Mouse (Mus musculus): ENCODE measurements around the gene Dact3.
A peak's percentile ranks its signal among the peaks of the same experiment; 100 is the strongest.

The Dact3 gene

DNA sequence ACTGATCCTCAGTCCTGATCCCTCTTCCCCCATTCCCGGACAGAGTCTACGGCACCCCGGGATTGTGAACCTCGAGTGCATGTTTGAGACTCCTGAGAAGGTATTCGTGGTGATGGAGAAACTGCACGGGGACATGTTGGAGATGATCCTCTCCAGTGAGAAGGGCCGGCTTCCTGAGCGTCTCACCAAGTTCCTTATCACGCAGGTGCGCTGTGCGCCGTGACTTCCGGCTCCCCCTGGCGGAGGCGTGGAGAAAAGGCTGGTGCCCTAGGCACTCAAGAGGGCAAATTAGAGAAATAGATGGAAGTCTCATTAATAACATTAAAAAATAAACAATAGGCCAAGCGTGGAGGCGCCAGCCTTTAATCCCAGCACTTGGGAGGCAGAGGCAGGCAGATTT, 16.8 kb upstream of the Dact3 start:
- DNase-seq (ENCODE audit: inconsistent ontology term): no peak

DNA sequence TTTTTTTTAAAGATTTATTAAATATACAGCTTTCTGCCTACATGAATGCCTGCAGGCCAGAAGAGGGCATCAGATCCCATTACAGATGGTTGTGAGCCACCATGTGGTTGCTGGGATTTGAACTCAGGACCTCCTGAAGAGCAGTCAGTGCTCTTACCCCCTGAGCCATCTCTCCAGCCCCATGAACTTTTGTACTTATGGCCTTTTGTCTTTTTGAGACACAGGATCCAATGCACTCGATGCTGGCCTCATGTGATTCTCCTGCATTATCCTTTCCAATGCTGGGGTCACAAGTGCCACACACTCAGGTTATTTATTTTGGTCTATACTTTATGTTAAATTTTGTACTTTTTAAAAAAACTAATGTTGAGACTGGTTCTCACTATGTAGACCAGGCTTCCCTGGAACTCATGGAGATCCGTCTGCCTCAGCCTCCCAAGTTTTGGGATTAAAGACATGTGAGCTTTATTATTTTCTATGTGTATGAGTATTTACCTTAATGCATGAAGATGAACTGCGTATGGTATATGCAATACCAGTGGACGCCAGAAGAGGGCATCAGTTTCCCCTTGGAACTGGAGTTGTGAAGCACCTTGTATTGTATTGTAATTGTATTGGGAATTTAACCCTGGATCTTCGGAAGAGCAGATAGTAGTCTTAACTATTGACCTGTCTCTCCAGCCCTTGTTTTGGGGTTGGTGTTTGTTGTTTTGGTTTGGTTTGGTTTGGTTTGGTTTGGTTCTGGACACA, 15.0 kb upstream of the Dact3 start:
- DNase-seq (ENCODE audit: inconsistent ontology term): no peak

DNA sequence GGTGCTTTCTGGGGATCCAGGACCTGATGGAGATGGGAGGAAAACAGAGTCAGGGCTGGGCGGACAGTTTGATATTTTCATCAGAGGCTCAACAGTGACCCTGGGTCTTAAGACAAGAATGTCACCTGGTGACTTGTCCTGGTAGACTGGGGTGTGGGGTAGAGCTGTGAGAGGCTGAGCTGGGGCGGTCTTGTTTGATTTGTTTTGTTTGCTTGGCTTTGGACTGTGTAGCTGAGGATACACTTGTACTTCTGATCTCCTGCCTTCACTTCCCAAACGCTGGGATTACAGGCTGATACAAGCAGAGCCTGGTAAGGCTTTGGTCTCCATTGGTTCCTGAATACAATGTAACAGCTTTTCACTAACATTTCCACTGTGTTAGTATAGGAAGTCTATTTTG, 7.6 kb upstream of the Dact3 start:
- DNase-seq (ENCODE audit: inconsistent ontology term): no peak

DNA sequence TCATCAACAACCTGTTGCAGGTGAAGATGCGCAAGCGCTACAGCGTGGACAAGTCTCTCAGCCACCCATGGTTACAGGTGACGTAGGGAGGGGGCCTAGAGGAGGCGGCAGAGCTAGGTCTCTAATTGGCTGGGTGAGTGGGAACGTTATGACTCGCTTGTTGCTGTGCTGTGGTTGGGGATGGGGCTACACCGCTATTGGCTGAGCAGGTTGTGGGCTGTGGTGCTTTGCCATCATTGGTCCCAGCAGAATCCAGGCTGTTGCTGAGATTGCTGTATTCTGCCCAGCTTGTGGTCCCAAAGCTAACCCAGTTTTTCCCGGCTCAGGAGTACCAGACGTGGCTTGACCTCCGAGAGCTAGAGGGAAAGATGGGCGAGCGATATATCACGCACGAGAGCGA, 5.6 kb upstream of the Dact3 start:
- DNase-seq (ENCODE audit: inconsistent ontology term): peak; percentile 72

DNA sequence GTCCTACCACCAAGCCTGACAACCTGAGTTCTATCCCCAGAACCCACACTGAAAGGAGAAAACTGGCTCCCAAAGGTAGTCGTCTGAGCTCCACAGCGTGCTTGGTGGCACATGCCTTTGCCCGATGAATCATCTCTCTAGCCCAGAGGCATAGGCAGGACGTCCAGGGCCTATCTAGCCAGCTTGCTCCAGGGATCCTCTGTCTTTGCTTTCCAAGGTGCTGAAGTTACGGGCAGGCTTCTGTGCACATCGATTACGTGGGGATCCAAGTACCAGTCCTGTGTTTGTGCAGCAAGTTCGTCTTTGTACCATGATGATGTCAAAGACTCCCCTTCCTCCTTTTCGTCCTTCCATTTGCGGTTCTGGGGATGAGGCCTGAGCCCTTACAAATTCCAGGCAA, 3.5 kb upstream of the Dact3 start:
- no peak for DNase-seq (ENCODE audit: inconsistent ontology term)

DNA sequence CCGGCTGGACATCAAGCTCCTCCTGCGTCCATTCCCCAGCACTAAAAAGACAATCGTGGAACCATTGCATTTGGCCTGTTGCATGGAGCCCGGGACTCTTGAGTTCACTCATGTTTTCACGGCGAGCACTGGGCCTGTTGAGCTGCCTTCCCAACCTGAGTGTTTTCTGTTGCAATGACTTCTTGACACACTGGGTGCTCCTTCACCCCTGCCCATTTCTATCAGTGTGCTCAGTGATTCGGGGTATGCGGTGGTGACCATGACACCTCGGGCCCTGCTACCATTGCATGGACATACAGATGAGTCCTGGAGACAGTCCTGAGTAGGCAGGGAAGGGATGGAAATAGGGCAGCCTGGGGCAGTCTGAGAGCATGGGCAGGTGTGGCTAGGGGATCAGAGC, 2.6 kb upstream of the Dact3 start:
- no peak for DNase-seq (ENCODE audit: inconsistent ontology term)

DNA sequence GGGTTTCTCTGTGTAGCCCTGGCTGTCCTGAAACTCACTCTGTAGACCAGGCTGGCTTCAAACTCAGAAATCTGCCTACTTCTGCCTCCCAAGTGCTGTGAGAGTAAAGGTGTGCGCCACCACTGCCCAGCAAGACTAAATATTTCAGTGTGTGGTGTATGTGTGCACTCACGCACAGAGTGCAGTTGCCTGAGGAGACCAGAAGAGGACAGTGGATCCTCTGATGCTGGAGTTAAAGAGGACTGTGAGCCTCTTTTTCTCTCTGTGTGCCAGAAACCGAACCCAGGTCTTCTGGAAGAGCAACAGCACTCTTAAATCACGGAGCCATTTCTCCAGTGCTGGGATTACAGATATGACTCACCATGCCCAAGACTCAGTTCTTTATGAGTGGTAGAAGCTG, 1.7 kb upstream of the Dact3 start:
- DNase-seq (ENCODE audit: inconsistent ontology term): no peak

DNA sequence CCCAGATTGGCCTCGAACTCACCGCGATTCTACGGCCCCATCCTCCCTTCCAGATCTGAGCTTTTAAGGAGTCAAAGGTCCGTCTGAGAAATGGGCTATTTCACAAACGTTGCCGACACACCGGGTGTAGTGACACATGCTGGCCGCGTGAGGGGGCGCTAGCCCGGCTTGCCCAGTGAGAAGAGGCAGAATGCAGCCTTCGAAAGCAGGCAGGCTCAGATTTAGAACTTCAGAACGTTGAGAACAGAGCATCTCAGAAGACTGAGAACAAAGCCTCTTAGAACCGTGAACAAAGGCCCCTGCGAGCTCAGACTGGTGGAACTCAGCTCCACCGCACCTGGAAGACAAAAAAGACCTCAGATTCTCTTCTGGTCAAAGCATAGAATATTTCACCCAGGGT, 927 bp upstream of the Dact3 start:
- DNase-seq (ENCODE audit: inconsistent ontology term): peak; percentile 84

DNA sequence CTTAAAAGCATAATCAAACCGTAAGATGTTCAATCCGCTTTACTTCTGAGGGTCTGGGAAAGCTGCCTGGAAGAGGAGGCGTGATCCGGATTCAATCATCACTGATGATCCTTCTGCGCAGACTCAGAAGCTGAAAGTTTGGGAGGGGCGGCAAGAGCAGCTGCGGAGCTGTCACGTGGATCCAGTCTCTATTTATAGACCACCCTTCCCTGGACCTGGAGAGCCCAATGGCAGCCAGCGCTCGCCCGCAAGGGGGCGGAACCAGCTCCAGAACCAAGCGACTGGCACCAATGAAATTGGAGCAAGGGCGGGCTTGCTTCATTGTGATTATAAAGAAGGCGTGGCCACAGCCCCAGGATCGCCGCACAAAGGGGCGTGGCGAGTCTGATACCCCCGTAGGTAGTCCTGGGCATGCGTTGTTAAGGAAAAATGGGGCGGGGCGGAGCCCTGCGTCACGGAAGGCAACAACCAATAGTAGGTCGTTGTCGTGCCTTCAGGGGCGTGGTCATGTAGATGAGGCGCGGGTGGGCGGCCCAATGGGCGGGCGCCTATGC, 284 bp upstream of the Dact3 start:
- DNase-seq (ENCODE audit: inconsistent ontology term): peak; percentile 100

DNA sequence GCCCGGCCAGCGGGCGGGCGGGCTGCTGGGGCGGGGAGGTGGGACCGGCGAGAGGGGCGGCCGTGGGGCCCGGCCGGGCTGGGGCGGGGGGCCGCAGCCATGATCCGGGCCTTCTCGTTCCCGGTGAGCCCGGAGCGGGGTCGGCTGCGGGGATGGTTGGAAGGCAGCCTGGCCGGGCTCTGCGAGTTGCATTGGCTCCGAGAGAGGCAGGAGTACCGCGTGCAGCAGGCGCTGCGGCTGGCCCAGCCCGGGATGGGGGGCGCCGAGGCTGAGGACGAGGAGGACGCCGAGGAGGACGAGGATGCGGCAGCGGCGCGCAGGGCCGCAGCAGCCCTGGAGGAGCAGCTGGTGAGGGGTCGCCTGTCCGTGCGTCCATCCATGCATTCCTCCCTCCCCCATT, 209 bp downstream of the Dact3 start:
- DNase-seq (ENCODE audit: inconsistent ontology term): no peak

DNA sequence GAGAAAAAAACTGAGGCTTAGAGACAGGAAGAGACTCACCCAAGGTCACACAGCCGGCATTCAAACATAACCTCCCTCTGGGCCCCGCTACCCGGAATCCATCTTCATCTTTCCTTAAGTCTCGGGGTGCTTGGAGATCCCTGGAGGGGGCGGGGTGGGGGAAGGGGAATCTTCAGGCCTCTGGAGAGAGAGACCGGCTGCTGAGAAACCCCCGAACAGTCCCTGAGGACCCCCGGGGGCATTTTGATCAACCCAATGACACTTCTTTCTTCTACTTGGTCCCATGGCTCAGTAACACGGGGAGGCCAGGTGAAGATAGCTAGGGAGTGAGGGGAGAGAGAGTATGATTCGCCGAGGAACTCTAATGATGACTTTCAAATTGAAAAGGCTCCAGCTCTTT, 889 bp downstream of the Dact3 start:
- no peak for DNase-seq (ENCODE audit: inconsistent ontology term)

DNA sequence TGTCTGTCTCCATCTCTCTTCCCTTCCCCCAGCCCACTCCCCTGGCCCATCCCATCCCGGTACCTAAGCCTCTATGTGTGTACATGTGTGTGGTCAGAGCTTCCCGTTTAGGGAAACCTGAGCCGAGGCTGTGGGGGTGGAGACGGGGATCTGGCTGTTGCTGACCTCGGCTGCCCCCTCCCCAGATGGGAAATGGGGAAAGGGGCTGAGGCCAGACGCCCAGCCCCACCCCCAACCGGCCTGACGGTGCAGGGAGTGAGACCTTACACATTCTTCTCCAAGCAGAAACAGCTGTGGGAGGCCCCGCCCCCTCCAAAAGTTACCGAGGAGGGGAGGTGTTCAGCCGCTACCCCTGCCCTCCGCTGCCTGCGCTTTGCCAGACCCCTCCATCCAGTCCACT, 1.5 kb downstream of the Dact3 start:
- peak; percentile 65 for DNase-seq (ENCODE audit: inconsistent ontology term)

DNA sequence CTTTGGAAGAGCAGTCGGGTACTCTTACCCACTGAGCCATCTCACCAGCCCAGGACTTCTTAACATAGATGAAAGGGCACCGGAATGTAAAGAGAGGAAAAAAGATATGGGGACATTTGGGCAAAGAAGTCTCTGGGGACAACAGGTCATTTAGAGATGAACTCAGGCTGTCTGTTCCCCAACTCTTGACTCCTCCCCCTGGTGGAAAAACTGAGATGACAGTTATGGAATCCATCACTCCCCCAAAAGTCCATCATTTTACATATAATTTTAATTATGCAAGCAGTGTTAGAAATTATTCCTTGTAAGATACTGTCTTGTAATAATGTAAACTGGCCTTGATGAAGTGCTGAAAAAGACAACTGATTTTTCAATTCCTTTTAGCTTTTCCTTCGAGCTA, 2.6 kb downstream of the Dact3 start:
- no peak for DNase-seq (ENCODE audit: inconsistent ontology term)

DNA sequence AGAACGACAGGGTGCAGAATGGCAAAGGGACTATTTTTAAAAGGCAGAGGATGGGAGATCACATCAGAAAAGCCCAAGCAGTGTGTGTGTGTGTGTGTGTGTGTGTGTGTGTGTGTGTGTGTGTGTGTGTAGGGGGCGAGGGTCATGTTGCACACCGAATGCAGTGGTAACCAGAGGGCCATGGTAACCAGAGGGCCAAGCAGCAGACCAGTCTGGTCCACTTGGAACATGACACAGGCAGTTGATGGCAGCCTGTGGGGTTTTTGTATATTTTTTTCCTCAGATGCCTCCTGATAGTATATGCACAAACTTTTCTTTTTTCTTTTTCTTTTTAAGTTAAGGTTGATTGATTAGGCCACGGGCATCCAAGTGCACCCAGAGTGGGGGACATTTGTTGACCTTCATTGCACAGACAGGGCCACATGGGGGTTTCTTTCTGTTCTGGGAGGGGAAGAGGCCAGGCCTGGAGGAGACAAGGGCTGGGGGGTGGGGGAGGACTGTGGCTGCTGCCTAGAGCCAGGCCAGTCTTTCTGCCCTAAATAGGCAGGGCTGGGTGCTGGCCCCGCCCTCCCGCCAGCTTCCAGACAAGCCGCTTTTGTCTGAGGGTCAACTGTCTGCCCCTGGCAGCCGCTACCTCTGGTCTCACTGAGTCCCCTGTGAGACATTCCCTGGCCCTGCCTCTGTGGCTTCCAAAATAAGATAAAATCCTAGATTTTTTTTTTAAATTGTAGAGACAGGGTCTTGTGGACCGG, 4.9 kb downstream of the Dact3 start:
- DNase-seq (ENCODE audit: inconsistent ontology term): peak; percentile 98

DNA sequence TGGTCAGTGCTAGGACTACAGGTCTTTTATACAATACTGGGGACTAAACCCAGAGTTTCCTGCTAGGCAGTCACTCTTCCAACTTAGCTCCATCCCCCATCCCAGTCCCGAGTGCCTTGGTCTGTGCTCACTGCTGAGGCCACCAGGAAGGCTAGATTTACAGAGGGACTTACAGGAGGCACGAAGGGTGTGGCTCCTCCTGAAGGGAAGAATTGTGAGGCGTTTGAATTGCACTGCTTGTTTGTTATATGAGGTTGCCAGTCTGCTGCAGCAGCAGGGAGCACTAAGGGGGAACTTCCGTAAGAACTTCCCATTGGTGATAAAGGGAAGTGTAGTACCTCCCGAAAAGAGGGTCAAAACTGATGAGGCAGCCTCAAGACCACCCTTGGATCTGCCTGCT, 5.5 kb downstream of the Dact3 start:
- no peak for DNase-seq (ENCODE audit: inconsistent ontology term)

DNA sequence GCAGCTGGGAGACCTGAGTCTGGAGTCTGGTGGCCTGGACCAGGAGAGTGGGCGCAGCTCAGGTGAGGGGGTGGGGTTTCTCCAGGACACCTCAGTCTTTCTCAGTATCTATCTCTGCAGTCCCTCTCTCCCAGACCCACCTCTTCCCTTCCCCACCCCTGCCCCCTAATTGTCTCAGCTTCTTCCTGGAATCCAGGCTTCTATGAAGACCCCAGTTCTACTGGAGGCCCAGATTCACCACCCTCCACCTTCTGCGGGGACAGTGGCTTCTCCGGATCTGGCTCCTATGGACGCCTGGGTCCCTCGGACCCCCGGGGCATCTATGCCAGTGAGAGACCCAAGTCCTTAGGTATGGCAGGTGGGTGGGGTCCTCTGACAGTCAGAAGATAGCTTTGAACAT, 8.0 kb downstream of the Dact3 start:
- DNase-seq (ENCODE audit: inconsistent ontology term): no peak

DNA sequence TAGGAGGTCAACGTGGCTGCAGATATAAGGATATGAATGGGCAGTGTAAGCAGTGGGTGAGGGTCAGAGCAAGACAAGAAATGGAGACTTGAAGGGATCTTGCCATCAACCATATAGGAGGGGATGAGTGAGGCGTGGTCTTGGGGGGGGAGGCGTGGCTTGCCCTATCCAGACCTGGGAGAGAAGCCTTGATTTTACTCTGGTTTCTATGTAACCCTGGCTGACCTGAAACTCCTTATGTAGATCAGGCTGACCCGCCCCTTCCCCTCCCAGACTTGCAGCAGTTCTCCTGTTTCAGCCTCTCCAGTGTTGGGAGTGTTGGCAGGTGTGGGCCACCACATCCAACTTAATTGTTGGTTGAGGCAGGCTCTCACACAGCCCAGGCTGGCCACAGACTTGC, 9.2 kb downstream of the Dact3 start:
- no peak for DNase-seq (ENCODE audit: inconsistent ontology term)

DNA sequence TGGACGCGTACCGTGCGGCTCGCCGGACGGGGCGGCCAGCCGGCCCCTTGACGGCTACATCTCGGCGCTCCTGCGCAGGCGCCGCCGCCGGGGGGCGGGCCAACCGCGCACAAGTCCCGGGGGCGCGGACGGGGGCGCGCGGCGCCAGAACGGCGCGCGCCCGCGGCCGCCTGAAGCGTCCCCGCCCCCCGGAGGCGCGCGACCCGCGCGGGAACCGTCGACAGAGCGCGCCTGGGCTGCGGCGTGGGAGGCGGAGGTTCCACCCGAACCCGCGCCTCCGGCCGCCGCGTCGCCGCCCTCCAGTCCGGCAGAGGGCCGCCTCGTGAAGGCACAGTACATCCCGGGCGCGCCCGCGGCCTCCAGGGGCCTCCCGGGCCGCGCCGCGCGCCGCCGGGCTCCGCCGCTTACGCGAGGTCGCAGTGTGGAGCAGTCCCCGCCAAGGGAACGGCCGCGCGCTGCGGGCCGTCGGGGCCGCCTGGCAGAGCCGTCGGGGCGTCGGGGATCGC, 10.2 kb downstream of the Dact3 start:
- no peak for DNase-seq (ENCODE audit: inconsistent ontology term)

DNA sequence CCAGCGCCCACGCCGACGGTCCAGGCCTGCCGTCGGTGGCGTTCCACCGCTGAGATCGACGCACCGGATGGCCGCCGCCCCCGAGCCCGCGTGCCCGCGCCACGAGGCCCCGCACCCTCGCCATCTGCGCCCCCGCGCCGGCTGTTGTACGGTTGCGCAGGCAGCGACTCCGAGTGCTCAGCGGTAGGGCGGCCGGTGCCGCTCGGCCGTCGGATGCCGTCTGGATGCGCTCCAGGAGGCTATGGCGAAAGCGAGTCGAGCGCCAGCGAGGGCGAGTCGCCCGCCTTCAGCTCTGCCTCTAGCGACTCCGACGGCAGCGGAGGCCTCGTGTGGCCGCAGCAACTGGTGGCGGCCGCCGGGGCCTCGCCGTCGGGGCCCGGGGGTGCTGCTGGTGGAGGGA, 10.8 kb downstream of the Dact3 start:
- no peak for DNase-seq (ENCODE audit: inconsistent ontology term)

DNA sequence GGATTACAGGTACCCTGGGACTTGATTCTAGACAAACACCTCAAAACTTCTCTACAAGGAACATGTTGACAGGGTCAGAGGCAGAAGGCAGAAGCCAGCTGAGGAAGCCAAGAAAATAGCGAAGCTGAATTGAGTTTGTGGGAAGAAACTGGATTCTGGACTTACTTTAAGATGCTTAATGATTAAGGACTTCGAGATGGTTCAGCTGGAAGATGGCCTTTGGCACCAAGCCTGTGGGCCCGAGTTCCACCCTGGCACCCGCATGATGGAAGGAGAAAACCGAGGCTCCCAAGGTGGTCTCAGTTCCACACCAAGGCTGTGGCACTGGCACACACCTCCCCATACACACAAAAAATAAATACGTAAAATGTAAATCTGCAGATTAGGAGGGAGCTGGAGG, 15.4 kb downstream of the Dact3 start:
- no peak for DNase-seq (ENCODE audit: inconsistent ontology term)

DNA sequence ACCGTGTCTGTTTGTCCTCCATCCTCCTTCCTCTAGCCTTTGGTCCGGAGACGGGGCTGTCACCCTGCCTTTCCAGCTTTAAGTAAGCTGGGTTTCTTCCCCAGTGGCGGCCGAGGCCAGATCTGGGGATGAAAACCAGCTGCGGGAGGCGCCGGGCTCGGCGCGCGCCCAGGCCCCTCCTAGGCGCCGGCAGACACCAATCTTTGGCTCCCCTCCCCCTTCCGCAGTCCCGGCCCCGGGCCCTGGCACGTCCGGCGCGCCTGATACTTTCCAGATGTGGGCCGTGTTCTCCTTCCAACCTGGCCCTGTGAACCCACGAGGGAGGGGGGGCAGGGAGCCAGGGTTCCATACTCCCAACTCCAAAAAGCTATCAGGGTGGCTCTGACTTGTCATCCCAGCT, 15.8 kb downstream of the Dact3 start:
- peak; percentile 63 for DNase-seq (ENCODE audit: inconsistent ontology term)

DNA sequence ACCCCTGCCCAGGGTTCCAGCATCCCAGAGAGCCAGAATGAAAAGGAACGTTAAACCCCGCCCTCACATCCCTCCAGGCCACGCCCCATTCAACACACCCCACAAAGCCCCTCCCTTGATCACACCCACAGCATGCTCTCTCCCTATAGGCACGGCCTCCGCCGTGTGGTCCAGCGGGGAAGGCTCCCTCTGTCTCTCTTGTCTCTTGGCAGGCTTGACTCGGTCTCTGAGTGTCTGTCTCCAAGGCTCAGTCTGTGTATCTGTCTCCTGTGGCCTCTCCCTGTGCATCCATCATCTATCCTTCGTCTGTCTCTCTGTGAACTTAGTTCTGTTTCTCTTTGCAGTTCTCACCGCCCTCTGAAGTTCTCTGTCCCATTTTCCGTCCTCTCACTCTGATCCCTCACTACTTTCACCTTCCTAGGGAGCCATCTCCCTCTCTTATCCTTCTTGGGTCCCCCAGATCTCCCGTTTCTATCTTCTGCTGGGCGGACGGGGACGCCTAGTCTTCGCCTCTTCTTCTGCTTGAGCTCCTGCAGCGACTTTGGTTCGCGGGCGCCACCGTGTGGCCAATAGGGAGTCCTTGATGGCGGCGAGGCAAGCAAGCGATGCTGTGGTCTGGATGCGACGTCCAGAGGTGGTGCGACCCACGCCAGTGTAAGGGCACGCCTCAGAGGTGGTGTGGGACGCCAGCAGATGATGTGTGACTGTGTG, 16.7 kb downstream of the Dact3 start, which contains the start of gene Gng8:
Gene Gng8, plus strand, starts transcription at position 146 of the 711 bp plus-strand sequence.
- peak; percentile 90 for DNase-seq (ENCODE audit: inconsistent ontology term)

Data from Muller cell, postnatal 12 days (primary cell).